Mouse (Mus musculus) testis, adult 2 months (tissue): ENCODE data around the gene Trim46.

Source experiments
- CTCF ChIP-seq: fragments of 200-500 bp; IDR thresholded peaks from 2 replicates; pipeline ENCODE4 v1.5.1; 2012; ENCODE audit warnings: low read depth, mild to moderate bottlenecking, inconsistent platforms, low read length, moderate library complexity; ENCODE audit not compliant: control insufficient read depth, insufficient read depth, insufficient replicate concordance
- POLR2A ChIP-seq: fragments of 200-500 bp; IDR thresholded peaks from 2 replicates; pipeline ENCODE4 v1.6.1; 2012; ENCODE audit warnings: low read depth, mild to moderate bottlenecking, inconsistent platforms, low read length, moderate library complexity; ENCODE audit not compliant: control insufficient read depth

GRCm38 (mm10) chr3:89190436-89190835 lies 55.7 kb downstream of the Trim46 start:
- TF ChIP-seq CTCF (no peak), POLR2A (no peak)
